Mouse (Mus musculus) heart, embryonic 15.5 days (tissue): Measurements from ENCODE around the gene Evi2. TPM values are rescaled to one million over a fixed set of nuclear protein-coding genes. Genes with fewer than 3 reads are reported as not detected.

Experiments
- ATAC-seq: fragments of 200-750 bp; cut with Nextera tagmentation; replicated peaks from 2 replicates; pipeline ENCODE4 v1.8.0; 2017; ENCODE audit warnings: low read depth, moderate TSS enrichment; ENCODE audit not compliant: insufficient number of reproducible peaks, insufficient read depth, low FRiP score
- H3K27ac ChIP-seq: fragments of 300-500 bp; sonication (generic); 2 replicates; pipeline ENCODE4 v1.5.1; 2015; ENCODE audit warnings: mild to moderate bottlenecking, inconsistent platforms
- H3K27me3 ChIP-seq: fragments of 300-500 bp; sonication (generic); 2 replicates; pipeline ENCODE4 v1.6.1; 2015; ENCODE audit warnings: inconsistent platforms
- H3K36me3 ChIP-seq: fragments of 300-500 bp; sonication (generic); 2 replicates; pipeline ENCODE4 v1.6.1; 2015; ENCODE audit warnings: mild to moderate bottlenecking, inconsistent platforms
- H3K4me1 ChIP-seq: fragments of 300-500 bp; sonication (generic); replicated peaks from 2 replicates; pipeline ENCODE4 v1.6.1; 2015; ENCODE audit warnings: inconsistent platforms
- H3K4me2 ChIP-seq: fragments of 300-500 bp; sonication (generic); 2 replicates; pipeline ENCODE4 v1.6.1; 2015; ENCODE audit warnings: inconsistent platforms, mild to moderate bottlenecking, moderate library complexity
- H3K4me3 ChIP-seq: fragments of 300-500 bp; sonication (generic); 2 replicates; pipeline ENCODE4 v1.5.1; 2015; ENCODE audit warnings: mild to moderate bottlenecking, inconsistent platforms
- H3K9ac ChIP-seq: fragments of 300-500 bp; sonication (generic); 2 replicates; pipeline ENCODE4 v1.6.1; 2015; ENCODE audit warnings: mild to moderate bottlenecking, inconsistent platforms
- H3K9me3 ChIP-seq: fragments of 300-500 bp; sonication (generic); replicated peaks from 2 replicates; pipeline ENCODE4 v1.6.1; 2016; ENCODE audit warnings: inconsistent platforms
- WGBS: fragments of 180-500 bp; shearing (Covaris S2); methylation state at CpG from one replicate; pipeline ENCODE4 v1.1.7; 2015; ENCODE audit warnings: mixed read lengths; 5-methylcytosine and 5-hydroxymethylcytosine counted together
- polyA plus RNA-seq: library from polyadenylated mRNA; unstranded; fragments of >200 nt; fragmentation: Nextera tagmentation; extraction: Ambion mirVana; gene quantifications from 2 replicates; pipeline ENCODE4 v1.2.1, GENCODE M21; 2015

The Evi2 gene
- polyA plus RNA-seq, 1 experiment from 2014 or later: 0.52 TPM

DNA sequence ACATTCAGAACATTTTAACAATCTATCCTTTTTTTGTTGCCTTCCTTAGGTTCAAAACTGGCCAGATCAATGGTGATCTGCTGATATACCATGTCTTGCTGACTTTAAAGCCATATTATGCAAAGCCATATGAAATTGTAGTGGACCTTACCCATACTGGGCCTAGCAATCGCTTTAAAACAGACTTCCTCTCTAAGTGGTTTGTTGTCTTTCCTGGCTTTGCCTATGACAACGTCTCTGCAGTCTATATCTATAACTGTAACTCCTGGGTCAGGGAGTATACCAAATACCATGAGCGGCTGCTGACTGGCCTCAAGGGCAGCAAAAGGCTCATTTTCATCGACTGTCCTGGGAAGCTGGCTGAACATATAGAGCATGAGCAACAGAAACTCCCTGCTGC, 5.2 kb upstream of the Evi2 start:
- ATAC-seq: no peak
- no peaks in the 10 kb centered on the region for H3K27me3 ChIP-seq
- H3K4me2 ChIP-seq: no peak overlapping the region
- no peak overlapping the region for H3K27ac ChIP-seq
- no peaks in the 10 kb centered on the region for H3K9me3 ChIP-seq
- no peak overlapping the region for H3K4me3 ChIP-seq
- WGBS: 72% methylated on average over 4 of the region's 4 CpGs
- H3K4me1 ChIP-seq: peaks cover 19% of the 10 kb centered on the region
- H3K9ac ChIP-seq: no peak overlapping the region
- peaks cover 5% of the 10 kb centered on the region; the same call in 1 of the 2 replicates for H3K36me3 ChIP-seq

DNA sequence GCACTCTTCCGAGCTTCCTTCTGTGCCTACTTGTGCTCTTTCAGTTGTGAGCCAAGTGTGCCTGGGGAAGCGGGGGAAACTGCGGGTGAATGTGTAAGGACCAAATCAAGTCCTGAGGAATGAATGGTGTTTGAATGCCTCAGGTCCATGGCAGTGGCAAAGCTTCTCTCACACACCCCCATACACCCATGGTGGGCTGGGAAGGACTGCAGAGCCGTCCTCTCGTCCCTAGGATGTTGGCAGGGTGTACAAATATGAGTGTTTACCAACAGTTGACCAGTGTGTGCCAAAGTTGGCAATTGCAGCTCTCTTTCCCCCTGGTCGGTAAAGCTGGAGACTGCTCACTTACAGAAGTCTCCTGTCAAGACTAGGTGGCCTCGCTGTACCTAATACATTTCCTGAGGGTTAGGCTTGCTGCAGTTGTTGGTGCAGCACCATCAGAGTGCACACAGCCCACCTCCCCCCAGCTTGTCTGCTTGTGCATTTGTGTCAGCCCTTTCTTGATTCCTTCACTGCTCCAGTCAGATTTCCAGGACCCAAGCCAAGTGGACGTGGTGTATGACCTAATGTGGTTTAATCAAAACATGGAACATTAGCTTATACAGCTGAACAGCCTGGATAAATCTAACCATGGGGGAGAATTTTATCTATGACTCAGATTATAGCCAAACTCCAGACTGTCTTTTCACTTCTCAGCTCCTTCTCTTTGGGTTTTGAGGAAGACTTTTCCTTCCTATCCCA, 3.7 kb upstream of the Evi2 start:
- H3K9ac ChIP-seq: no peak overlapping the region
- ATAC-seq: peak; percentile 56
- no peak overlapping the region for H3K4me3 ChIP-seq
- WGBS: 67% methylated on average over 8 of the region's 8 CpGs
- H3K27me3 ChIP-seq: no peaks in the 10 kb centered on the region
- peaks cover 19% of the 10 kb centered on the region for H3K4me1 ChIP-seq
- H3K4me2 ChIP-seq: no peak overlapping the region
- no peaks in the 10 kb centered on the region for H3K9me3 ChIP-seq
- H3K36me3 ChIP-seq: peaks cover 5% of the 10 kb centered on the region; the same call in 1 of the 2 replicates
- H3K27ac ChIP-seq: peak overlapping the region; percentile 13; the same call in 1 of the 2 replicates

DNA sequence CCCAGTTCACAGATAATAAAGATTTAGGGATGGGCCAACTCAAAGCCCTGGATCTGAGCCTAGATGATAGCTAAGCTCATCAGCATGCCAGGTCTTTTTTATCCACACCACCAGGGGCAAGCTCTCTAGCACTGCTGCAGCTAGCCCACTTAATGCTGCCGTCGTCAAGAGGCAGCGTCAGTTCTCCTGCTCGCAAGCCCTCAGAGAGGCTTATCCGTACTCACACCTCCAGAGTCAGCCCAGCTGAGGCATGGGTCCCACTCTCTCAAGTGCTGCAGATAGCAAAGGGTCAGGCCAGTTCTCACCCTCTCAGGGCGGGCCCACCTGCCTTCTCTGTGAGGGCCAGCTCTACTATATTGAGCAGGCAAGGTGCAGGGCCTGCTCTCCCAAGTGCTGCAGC, 2.9 kb upstream of the Evi2 start:
- Histone ChIP-seq H3K27me3 (no peaks in the 10 kb centered on the region), H3K9ac (no peak overlapping the region), H3K4me3 (no peak overlapping the region), H3K4me2 (no peak overlapping the region), H3K27ac (peak overlapping the region; percentile 6; the same call in 1 of the 2 replicates), H3K9me3 (no peaks in the 10 kb centered on the region), H3K36me3 (peaks cover 5% of the 10 kb centered on the region; the same call in 1 of the 2 replicates), H3K4me1 (peaks cover 19% of the 10 kb centered on the region)
- ATAC-seq: peak; percentile 76
- 46% methylated on average over 6 of the region's 6 CpGs for WGBS

GRCm38 (mm10) chr11:79531485-79531884, 1.1 kb upstream of the Evi2 start:
- Histone ChIP-seq H3K9me3 (no peaks in the 10 kb centered on the region), H3K27ac (no peak overlapping the region), H3K9ac (no peak overlapping the region), H3K4me2 (no peak overlapping the region), H3K4me3 (no peak overlapping the region), H3K27me3 (no peaks in the 10 kb centered on the region), H3K36me3 (no peaks in the 10 kb centered on the region; the same call in 1 of the 2 replicates), H3K4me1 (peaks cover 31% of the 10 kb centered on the region)
- WGBS: 92% methylated on average over 4 of the region's 4 CpGs
- no peak for ATAC-seq

DNA sequence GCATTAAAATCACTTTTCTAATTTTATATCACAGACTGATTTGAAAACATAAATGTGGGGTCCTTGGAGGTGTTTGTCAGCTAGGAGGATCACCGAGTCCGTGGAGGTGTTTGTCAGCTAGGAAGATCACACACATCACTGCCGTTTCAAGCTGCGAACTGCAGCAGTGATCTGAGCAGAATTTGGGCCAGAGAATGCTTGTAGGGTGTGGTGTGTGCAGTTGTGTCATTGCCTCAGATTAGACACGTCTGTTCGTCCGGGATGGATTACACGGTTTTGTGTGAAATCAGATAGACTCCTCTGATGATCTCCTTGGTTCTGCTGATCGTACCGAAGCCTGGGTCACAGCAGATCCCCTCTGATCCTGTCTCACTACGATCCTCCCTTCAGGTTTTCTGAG, 385 bp upstream of the Evi2 start:
- ATAC-seq: no peak
- no peak overlapping the region for H3K27ac ChIP-seq
- H3K4me2 ChIP-seq: no peak overlapping the region
- H3K9ac ChIP-seq: no peak overlapping the region
- no peak overlapping the region for H3K4me3 ChIP-seq
- H3K27me3 ChIP-seq: no peaks in the 10 kb centered on the region
- H3K9me3 ChIP-seq: no peaks in the 10 kb centered on the region
- whole genome bisulfite sequencing: 85% methylated on average over 11 of the region's 11 CpGs
- no peaks in the 10 kb centered on the region; the same call in 1 of the 2 replicates for H3K36me3 ChIP-seq
- peaks cover 31% of the 10 kb centered on the region for H3K4me1 ChIP-seq

GRCm38 (mm10) chr11:79529736-79530135, 653 bp downstream of the Evi2 start:
- no peak overlapping the region for H3K9ac ChIP-seq

DNA sequence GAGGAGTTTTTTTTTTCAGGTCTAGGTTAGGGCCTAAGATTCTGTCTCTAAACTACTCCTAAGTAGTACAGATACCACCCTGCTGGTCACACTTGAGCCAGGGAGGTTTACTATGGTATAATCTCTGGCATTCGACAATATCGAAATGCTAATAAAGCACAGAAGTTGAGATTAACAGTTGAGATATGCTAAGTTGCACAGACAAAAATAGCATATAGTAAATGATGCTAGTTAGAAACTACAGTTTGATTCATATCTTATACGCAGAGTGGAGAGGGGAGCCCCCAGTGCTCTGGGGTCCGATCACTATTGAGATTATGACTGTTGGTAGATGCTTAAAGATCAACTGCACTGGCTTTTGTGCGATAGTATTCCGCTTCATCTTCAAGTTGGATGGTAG, 1.2 kb downstream of the Evi2 start:
- no peak overlapping the region for H3K4me3 ChIP-seq
- no peaks in the 10 kb centered on the region for H3K27me3 ChIP-seq
- H3K9me3 ChIP-seq: no peaks in the 10 kb centered on the region
- H3K9ac ChIP-seq: no peak overlapping the region
- 92% methylated on average over 6 of the region's 6 CpGs for WGBS
- H3K4me2 ChIP-seq: no peak overlapping the region
- no peak overlapping the region for H3K27ac ChIP-seq
- no peak for ATAC-seq
- H3K4me1 ChIP-seq: peaks cover 24% of the 10 kb centered on the region
- no peaks in the 10 kb centered on the region; the same call in 1 of the 2 replicates for H3K36me3 ChIP-seq

More at GRCm38 (mm10) chr11:79529736-79530135, 653 bp downstream of the Evi2 start:
- H3K27me3 ChIP-seq: no peaks in the 10 kb centered on the region
- no peak overlapping the region for H3K27ac ChIP-seq
- peaks cover 29% of the 10 kb centered on the region for H3K4me1 ChIP-seq
- WGBS: 88% methylated on average over 2 of the region's 2 CpGs
- no peak overlapping the region for H3K4me2 ChIP-seq
- H3K4me3 ChIP-seq: no peak overlapping the region
- H3K36me3 ChIP-seq: no peaks in the 10 kb centered on the region; the same call in 1 of the 2 replicates
- no peak for ATAC-seq
- H3K9me3 ChIP-seq: no peaks in the 10 kb centered on the region

- H3K4me1 ChIP-seq: peaks cover 19% of the 10 kb centered on the region
- no peak overlapping the region for H3K4me2 ChIP-seq
- no peak overlapping the region for H3K27ac ChIP-seq
- H3K9me3 ChIP-seq: no peaks in the 10 kb centered on the region
- ATAC-seq: no peak
- H3K9ac ChIP-seq: no peak overlapping the region
- H3K36me3 ChIP-seq: no peaks in the 10 kb centered on the region; the same call in 1 of the 2 replicates
- no peaks in the 10 kb centered on the region for H3K27me3 ChIP-seq
- WGBS: 85% methylated on average over 3 of the region's 3 CpGs
- H3K4me3 ChIP-seq: no peak overlapping the region
Measured at GRCm38 (mm10) chr11:79528601-79529000, 1.8 kb downstream of the Evi2 start.

GRCm38 (mm10) chr11:79527739-79528384, 2.5 kb downstream of the Evi2 start:
- peaks cover 11% of the 10 kb centered on the region for H3K4me1 ChIP-seq
- no peak for ATAC-seq
- WGBS: 65% methylated on average over 5 of the region's 5 CpGs
- H3K4me2 ChIP-seq: peak overlapping the region; percentile 23; the same call in 1 of the 2 replicates
- H3K27me3 ChIP-seq: no peaks in the 10 kb centered on the region
- no peaks in the 10 kb centered on the region for H3K9me3 ChIP-seq
- peak overlapping the region; percentile 53; the same call in 1 of the 2 replicates for H3K27ac ChIP-seq
- H3K4me3 ChIP-seq: no peak overlapping the region
- no peaks in the 10 kb centered on the region; the same call in 1 of the 2 replicates for H3K36me3 ChIP-seq
- H3K9ac ChIP-seq: no peak overlapping the region

- Histone ChIP-seq H3K27me3 (no peaks in the 10 kb centered on the region), H3K4me2 (peak overlapping the region; percentile 23; the same call in 1 of the 2 replicates), H3K9me3 (no peaks in the 10 kb centered on the region), H3K4me1 (peaks cover 11% of the 10 kb centered on the region), H3K4me3 (no peak overlapping the region), H3K36me3 (no peaks in the 10 kb centered on the region; the same call in 1 of the 2 replicates), H3K9ac (no peak overlapping the region), H3K27ac (peak overlapping the region; percentile 53)
- no peak for ATAC-seq
- WGBS: 50% methylated on average over 15 of the region's 15 CpGs
Measured at GRCm38 (mm10) chr11:79527015-79527738, 3.2 kb downstream of the Evi2 start.

DNA sequence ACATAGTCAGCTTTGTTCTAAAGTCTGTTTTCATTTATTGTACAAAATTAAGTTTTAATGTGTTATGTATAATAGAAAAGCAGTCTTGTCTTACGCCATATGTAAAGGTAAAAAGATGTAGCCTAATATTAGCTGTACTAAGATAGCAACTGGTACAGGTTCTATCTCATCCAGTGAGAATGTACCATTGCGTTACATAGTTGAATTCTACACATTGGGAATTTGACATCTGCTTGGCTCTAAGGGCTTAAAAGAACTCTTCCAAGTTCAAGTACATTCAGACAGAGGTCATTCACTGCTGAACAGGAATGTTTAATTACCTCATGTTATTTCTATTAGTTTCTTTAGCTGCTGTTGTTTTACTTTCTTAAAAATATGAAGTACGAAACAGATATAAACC, 3.8 kb downstream of the Evi2 start:
- Histone ChIP-seq H3K4me2 (peak overlapping the region; percentile 23; the same call in 1 of the 2 replicates), H3K4me1 (peaks cover 11% of the 10 kb centered on the region), H3K4me3 (no peak overlapping the region), H3K9ac (no peak overlapping the region), H3K9me3 (no peaks in the 10 kb centered on the region), H3K36me3 (no peaks in the 10 kb centered on the region; the same call in 1 of the 2 replicates), H3K27ac (0 out of 2 replicates have a peak overlapping the region, but pooled peaks have one; percentile 53), H3K27me3 (no peaks in the 10 kb centered on the region)
- 72% methylated on average over 3 of the region's 3 CpGs for WGBS
- ATAC-seq: no peak
